Mouse (Mus musculus): ENCODE data around the gene Ntm. TPM values are rescaled to one million over a fixed set of nuclear protein-coding genes. Genes with fewer than 3 reads are reported as not detected.

Ntm gene
- polyA plus RNA-seq, 1 experiment, result 95.1 TPM

- TF ChIP-seq POLR2A (IDR thresholded peaks at IDR 0.05; ENCODE audit: borderline replicate concordance, extremely low read depth, insufficient read depth, insufficient read length, poor library complexity, severe bottlenecking), result no peak
- no peak for TF ChIP-seq CTCF (IDR thresholded peaks at IDR 0.05; ENCODE audit: borderline replicate concordance, extremely low read depth, insufficient read depth, insufficient read length)
- no peak for DNase-seq (ENCODE audit: low read depth)
Measured at GRCm38 (mm10) chr9:29558915-29559314, 404.0 kb downstream of the Ntm start.

- DNase-seq (ENCODE audit: low read depth), result no peak
- TF ChIP-seq POLR2A (IDR thresholded peaks at IDR 0.05; ENCODE audit: borderline replicate concordance, extremely low read depth, insufficient read depth, insufficient read length, poor library complexity, severe bottlenecking) (no peak), CTCF (IDR thresholded peaks at IDR 0.05; ENCODE audit: borderline replicate concordance, extremely low read depth, insufficient read depth, insufficient read length) (no peak)
Measured at GRCm38 (mm10) chr9:29550582-29550981, 412.4 kb downstream of the Ntm start.

- no peak for TF ChIP-seq CTCF (IDR thresholded peaks at IDR 0.05; ENCODE audit: borderline replicate concordance, extremely low read depth, insufficient read depth, insufficient read length)
- no peak for TF ChIP-seq POLR2A (IDR thresholded peaks at IDR 0.05; ENCODE audit: borderline replicate concordance, extremely low read depth, insufficient read depth, insufficient read length, poor library complexity, severe bottlenecking)
- no peak for DNase-seq (ENCODE audit: low read depth)
Measured at GRCm38 (mm10) chr9:29550107-29550506, 412.8 kb downstream of the Ntm start.

- TF ChIP-seq CTCF (IDR thresholded peaks at IDR 0.05; ENCODE audit: borderline replicate concordance, extremely low read depth, insufficient read depth, insufficient read length) (no peak), POLR2A (IDR thresholded peaks at IDR 0.05; ENCODE audit: borderline replicate concordance, extremely low read depth, insufficient read depth, insufficient read length, poor library complexity, severe bottlenecking) (no peak)
- DNase-seq (ENCODE audit: low read depth), result no peak
Measured at GRCm38 (mm10) chr9:29536415-29536814, 426.5 kb downstream of the Ntm start.

DNA sequence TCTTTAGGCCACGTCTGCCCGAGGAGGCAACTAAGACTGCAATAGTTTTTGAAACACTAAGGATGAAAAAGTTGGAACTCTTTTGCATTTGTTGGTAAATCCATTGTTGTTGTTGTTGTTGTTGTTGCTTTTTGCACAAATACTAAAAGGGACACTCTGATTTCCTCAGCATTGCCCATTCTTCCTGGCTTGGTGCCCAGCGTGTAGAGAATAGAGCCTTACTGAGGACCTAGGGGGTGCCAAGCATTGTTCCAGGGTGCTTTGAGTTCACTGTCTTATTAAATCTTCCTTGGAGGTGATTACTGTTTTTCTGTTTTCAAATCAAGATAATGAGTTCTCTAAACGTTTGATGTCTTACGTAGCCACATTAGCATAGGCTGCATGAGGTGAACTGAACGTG lies 428.2 kb downstream of the Ntm start:
- DNase-seq (ENCODE audit: low read depth), result no peak
- TF ChIP-seq POLR2A (IDR thresholded peaks at IDR 0.05; ENCODE audit: borderline replicate concordance, extremely low read depth, insufficient read depth, insufficient read length, poor library complexity, severe bottlenecking) (no peak), CTCF (IDR thresholded peaks at IDR 0.05; ENCODE audit: borderline replicate concordance, extremely low read depth, insufficient read depth, insufficient read length) (no peak)

- TF ChIP-seq CTCF (IDR thresholded peaks at IDR 0.05; ENCODE audit: borderline replicate concordance, extremely low read depth, insufficient read depth, insufficient read length) (no peak), POLR2A (IDR thresholded peaks at IDR 0.05; ENCODE audit: borderline replicate concordance, extremely low read depth, insufficient read depth, insufficient read length, poor library complexity, severe bottlenecking) (no peak)
- DNase-seq (ENCODE audit: low read depth), result peak; percentile 55
Measured at GRCm38 (mm10) chr9:29534304-29534703, 428.6 kb downstream of the Ntm start.

DNA sequence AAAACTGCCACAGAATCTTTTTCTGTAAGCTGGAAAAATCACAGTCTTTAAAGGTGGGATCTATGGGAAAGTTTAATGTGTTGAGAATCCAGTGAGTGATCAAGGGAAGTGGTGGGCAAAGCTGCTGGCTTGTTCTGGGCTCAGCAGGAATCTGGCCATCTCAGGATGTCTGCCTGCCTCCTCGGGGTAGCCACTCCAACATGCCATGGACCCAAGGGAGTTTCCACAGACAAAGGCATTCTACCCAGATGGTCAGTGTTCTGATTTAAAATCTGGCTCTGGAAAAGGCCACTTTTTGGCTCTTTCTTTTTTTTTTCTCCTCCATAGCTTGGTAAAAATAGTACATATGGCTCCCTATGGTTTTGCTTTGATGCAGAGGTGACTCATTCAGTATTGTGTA lies 429.4 kb downstream of the Ntm start:
- TF ChIP-seq POLR2A (IDR thresholded peaks at IDR 0.05; ENCODE audit: borderline replicate concordance, extremely low read depth, insufficient read depth, insufficient read length, poor library complexity, severe bottlenecking), result no peak
- TF ChIP-seq CTCF (IDR thresholded peaks at IDR 0.05; ENCODE audit: borderline replicate concordance, extremely low read depth, insufficient read depth, insufficient read length), result no peak
- no peak for DNase-seq (ENCODE audit: low read depth)

DNA sequence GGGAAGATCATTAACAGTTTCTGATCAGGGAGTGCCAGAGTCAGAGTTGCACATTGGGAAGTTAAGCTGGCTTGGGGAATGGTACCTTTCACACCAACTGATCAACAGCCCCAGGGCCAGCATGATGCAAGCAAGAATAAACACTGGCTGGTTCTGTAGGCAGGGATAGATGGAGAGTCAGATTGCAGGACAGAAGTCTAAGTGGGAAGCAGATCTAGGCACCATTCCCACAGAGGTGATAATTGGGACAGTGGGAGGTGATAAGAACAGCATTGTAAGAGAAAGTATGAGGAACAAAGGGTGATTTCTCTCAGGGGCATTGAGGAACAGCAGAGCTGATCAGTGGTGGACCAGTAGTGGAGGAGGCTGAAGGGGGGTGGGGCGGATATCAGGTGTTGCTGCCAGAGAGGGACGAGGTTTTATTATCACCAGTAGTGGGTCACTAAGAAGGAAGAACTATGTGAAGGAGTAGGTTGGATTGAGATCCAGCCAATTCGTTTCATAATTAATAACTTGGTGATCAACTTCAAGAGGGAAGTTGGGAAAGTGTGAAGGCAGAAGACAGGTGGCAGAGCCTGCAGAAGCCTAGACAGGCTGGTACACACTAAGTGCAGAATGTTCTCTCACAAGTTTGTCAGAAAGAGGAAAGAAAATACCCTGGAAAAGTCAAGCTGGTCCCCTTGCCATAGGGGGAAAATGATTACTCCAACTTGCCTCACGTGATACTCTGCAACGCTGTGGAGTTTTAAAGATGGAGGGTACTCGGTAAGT lies 431.6 kb downstream of the Ntm start:
- no peak for DNase-seq (ENCODE audit: low read depth)
- TF ChIP-seq POLR2A (IDR thresholded peaks at IDR 0.05; ENCODE audit: borderline replicate concordance, extremely low read depth, insufficient read depth, insufficient read length, poor library complexity, severe bottlenecking) (no peak), CTCF (IDR thresholded peaks at IDR 0.05; ENCODE audit: borderline replicate concordance, extremely low read depth, insufficient read depth, insufficient read length) (no peak)

DNA sequence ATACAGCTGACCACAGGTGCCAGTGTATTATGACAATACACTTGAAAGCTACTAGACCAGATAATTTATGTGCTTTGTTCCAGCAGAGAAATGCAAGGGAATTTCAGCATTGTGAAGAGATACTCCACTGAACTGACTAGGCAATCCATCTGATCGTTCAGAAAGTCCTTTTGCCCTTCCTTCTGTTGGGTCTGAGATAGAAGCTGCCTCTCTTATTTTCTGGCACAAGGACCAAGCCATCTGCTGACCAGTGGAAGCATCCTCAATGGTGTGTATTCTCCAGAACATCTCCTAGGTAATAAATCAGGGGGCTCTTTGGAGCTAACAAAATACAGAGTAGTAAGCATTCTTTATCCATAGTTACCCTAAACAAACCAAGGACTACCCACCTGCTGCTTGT lies 438.8 kb downstream of the Ntm start:
- TF ChIP-seq POLR2A (IDR thresholded peaks at IDR 0.05; ENCODE audit: borderline replicate concordance, extremely low read depth, insufficient read depth, insufficient read length, poor library complexity, severe bottlenecking), result no peak
- TF ChIP-seq CTCF (IDR thresholded peaks at IDR 0.05; ENCODE audit: borderline replicate concordance, extremely low read depth, insufficient read depth, insufficient read length), result no peak
- no peak for DNase-seq (ENCODE audit: low read depth)

DNA sequence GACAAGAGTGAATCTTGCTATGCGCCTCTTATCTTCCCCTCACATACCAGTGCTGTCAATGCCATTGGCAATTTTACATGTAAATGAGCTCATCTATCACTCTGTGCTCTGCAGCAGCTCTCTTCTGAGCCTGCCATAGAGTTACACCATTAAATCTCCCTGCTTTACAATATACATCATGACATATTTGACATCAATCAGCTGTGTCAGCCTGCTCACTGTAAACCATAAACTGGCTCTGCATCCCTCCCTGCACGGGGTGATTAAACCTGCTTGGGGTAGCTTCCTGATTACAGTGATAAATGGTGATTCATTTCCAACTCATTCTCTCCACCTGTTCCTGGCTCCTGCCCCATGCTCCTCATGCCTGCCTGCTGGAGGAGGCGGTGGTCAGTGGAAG lies 439.7 kb downstream of the Ntm start:
- DNase-seq (ENCODE audit: low read depth), result peak; percentile 66

GRCm38 (mm10) chr9:29519181-29519580 lies 443.8 kb downstream of the Ntm start:
- no peak for TF ChIP-seq POLR2A (IDR thresholded peaks at IDR 0.05; ENCODE audit: borderline replicate concordance, extremely low read depth, insufficient read depth, insufficient read length, poor library complexity, severe bottlenecking)
- no peak for TF ChIP-seq CTCF (IDR thresholded peaks at IDR 0.05; ENCODE audit: borderline replicate concordance, extremely low read depth, insufficient read depth, insufficient read length)
- peak; percentile 40 for DNase-seq (ENCODE audit: low read depth)

More for the DNA sequence above, 439.7 kb downstream of the Ntm start:
- TF ChIP-seq CTCF (IDR thresholded peaks at IDR 0.05; ENCODE audit: borderline replicate concordance, extremely low read depth, insufficient read depth, insufficient read length) (no peak), POLR2A (IDR thresholded peaks at IDR 0.05; ENCODE audit: borderline replicate concordance, extremely low read depth, insufficient read depth, insufficient read length, poor library complexity, severe bottlenecking) (no peak)

DNA sequence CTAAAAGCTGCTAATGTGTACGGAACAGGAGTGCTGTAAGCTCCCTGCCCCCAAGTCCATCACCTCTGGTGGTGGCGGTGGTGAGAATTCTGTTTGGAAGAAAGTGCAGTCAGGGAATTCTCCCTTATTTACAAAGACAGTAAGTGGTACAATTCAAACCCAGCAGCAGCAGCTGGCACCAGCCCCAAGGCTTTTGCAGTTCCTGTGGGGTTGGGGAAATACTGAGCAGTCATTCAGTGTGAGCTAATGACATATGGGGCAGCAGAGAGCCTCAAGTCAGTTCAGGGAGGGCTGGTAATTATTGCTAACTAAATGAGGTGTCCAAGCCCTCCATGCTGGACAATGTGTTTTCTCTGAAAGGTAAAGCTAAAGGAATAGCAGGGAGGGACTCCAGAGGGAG lies 446.3 kb downstream of the Ntm start:
- peak; percentile 68 for DNase-seq (ENCODE audit: low read depth)
- no peak for TF ChIP-seq POLR2A (IDR thresholded peaks at IDR 0.05; ENCODE audit: borderline replicate concordance, extremely low read depth, insufficient read depth, insufficient read length, poor library complexity, severe bottlenecking)
- no peak for TF ChIP-seq CTCF (IDR thresholded peaks at IDR 0.05; ENCODE audit: borderline replicate concordance, extremely low read depth, insufficient read depth, insufficient read length)
